In genomic region chr1:64253996-64254395, GRCm38 (mm10) we compare ENCODE assay signal across 11 mouse cellular contexts.
"Had no signal": no experiment of that assay in that cellular context is flagged by ENCODE, and none has a peak within 500 bp of the region (broad histone marks: within the 10 kb centered on the region; RNA-seq: fewer than 3 reads in every experiment).

No protein-coding gene starts in this region.

- H3K9me3 ChIP-seq: kidney, embryonic 15.5 days; limb, embryonic 15.5 days; liver, embryonic 12.5 days; megakaryocyte, embryonic 14.5 days; midbrain, embryonic 12.5 days had no signal

- ATAC-seq: liver, embryonic 12.5 days had no signal

- H3K4me2 ChIP-seq: kidney, embryonic 15.5 days; limb, embryonic 15.5 days; liver, embryonic 12.5 days; lung, embryonic 14.5 days; midbrain, embryonic 12.5 days had no signal

- H3K27me3 ChIP-seq: kidney, embryonic 15.5 days; limb, embryonic 15.5 days; liver, embryonic 12.5 days; midbrain, embryonic 12.5 days had no signal

- H3K27ac ChIP-seq: kidney, embryonic 15.5 days; limb, embryonic 15.5 days; liver, embryonic 12.5 days; midbrain, embryonic 12.5 days; stomach, postnatal 0 days had no signal

- H3K4me3 ChIP-seq: kidney, embryonic 15.5 days; limb, embryonic 15.5 days; liver, embryonic 12.5 days; megakaryocyte, embryonic 14.5 days; midbrain, embryonic 12.5 days had no signal

- H3K9ac ChIP-seq: kidney, embryonic 15.5 days; limb, embryonic 15.5 days; liver, embryonic 12.5 days; lung, embryonic 14.5 days; midbrain, embryonic 12.5 days had no signal

- DNase-seq: kidney, postnatal 14 days; lung, embryonic 14.5 days; lung, postnatal 10 days; lung, postnatal 4 days; thymus, postnatal 4 days had no signal

- H3K36me3 ChIP-seq: kidney, embryonic 15.5 days; limb, embryonic 15.5 days; liver, embryonic 12.5 days; midbrain, embryonic 12.5 days had no signal

- H3K4me1 ChIP-seq: kidney, embryonic 15.5 days; limb, embryonic 15.5 days; liver, embryonic 12.5 days; megakaryocyte, embryonic 14.5 days had no signal
